Mouse (Mus musculus) right cerebral cortex, adult 18-20 months (tissue): ENCODE measurements at regions not wholly inside any gene's neighbourhood (a gene's known extent, or its start where the extent isn't known, plus 50 kb on each side); places are given as distances from the start of the nearest gene placed in this dataset.

Experiments used
- DNase-seq: peaks from one replicate; pipeline ENCODE4 v3.0.0; 2022; ENCODE audit warnings: mixed read lengths

GRCm38 (mm10) chr3:63638572-63638971 is 154.9 kb upstream of the Gm34302 start:
- DNase-seq = no peak

- no peak for DNase-seq
Measured at GRCm38 (mm10) chr3:63637913-63638312, 154.2 kb upstream of the Gm34302 start.

- DNase-seq = no peak
Measured at GRCm38 (mm10) chr3:63627724-63628123, 144.0 kb upstream of the Gm34302 start.

GRCm38 (mm10) chr3:63616127-63616526 is 132.4 kb upstream of the Gm34302 start:
- no peak for DNase-seq

GRCm38 (mm10) chr3:63613652-63614051 is 130.0 kb upstream of the Gm34302 start:
- no peak for DNase-seq

GRCm38 (mm10) chr3:63612767-63613363 is 129.2 kb upstream of the Gm34302 start:
- no peak for DNase-seq

GRCm38 (mm10) chr3:63610113-63610919 is 126.6 kb upstream of the Gm34302 start:
- no peak for DNase-seq

- no peak for DNase-seq
Measured at GRCm38 (mm10) chr3:63609454-63610112, 125.9 kb upstream of the Gm34302 start.

- DNase-seq = no peak
Measured at GRCm38 (mm10) chr3:63582717-63583696, 99.3 kb upstream of the Gm34302 start.

GRCm38 (mm10) chr3:63582180-63582579 is 98.5 kb upstream of the Gm34302 start:
- DNase-seq = no peak

GRCm38 (mm10) chr3:63570607-63571353 is 87.1 kb upstream of the Gm34302 start:
- DNase-seq = peak; percentile 69

GRCm38 (mm10) chr3:63570082-63570481 is 86.4 kb upstream of the Gm34302 start:
- no peak for DNase-seq

GRCm38 (mm10) chr3:63569004-63569596 is 85.4 kb upstream of the Gm34302 start:
- no peak for DNase-seq

- DNase-seq = no peak
Measured at GRCm38 (mm10) chr3:63567726-63568125, 84.0 kb upstream of the Gm34302 start.

- DNase-seq = no peak
Measured at GRCm38 (mm10) chr3:63563057-63563456, 79.4 kb upstream of the Gm34302 start.

GRCm38 (mm10) chr3:63562532-63562931 is 78.9 kb upstream of the Gm34302 start:
- DNase-seq = no peak

GRCm38 (mm10) chr3:63560745-63561151 is 77.1 kb upstream of the Gm34302 start:
- DNase-seq = no peak

GRCm38 (mm10) chr3:63556741-63557140 is 73.1 kb upstream of the Gm34302 start:
- no peak for DNase-seq

- peak; percentile 15 for DNase-seq
Measured at GRCm38 (mm10) chr3:63554872-63555271, 71.2 kb upstream of the Gm34302 start.

GRCm38 (mm10) chr3:63553426-63553825 is 69.7 kb upstream of the Gm34302 start:
- DNase-seq = no peak

GRCm38 (mm10) chr3:63551661-63552060 is 68.0 kb upstream of the Gm34302 start:
- DNase-seq = no peak
